Mouse (Mus musculus) embryonic fibroblast, embryonic 13.5 days (primary cell): Measurements from ENCODE around the gene Tmem60. TPM values are rescaled to one million over a fixed set of nuclear protein-coding genes. Genes with fewer than 3 reads are reported as not detected.
A peak's percentile ranks its signal among the peaks of the same experiment; 100 is the strongest.

Source experiments
- H3K27ac ChIP-seq: 2 replicates; pipeline ENCODE4 v1.5.1; 2012; ENCODE audit warnings: low read length, control low read depth, inconsistent platforms; ENCODE audit not compliant: insufficient read depth
- H3K4me1 ChIP-seq: 2 replicates; pipeline ENCODE4 v1.6.1; 2011; ENCODE audit warnings: low read length; ENCODE audit not compliant: control insufficient read depth, insufficient read depth
- H3K4me3 ChIP-seq: 2 replicates; pipeline ENCODE4 v1.5.1; 2011; ENCODE audit warnings: mild to moderate bottlenecking, control low read depth, low read length; ENCODE audit not compliant: insufficient read depth
- CTCF ChIP-seq: IDR thresholded peaks from 2 replicates; pipeline ENCODE4 v1.5.1; 2011; ENCODE audit warnings: mild to moderate bottlenecking, control low read depth, low read length, moderate library complexity, borderline replicate concordance; ENCODE audit not compliant: insufficient read depth
- POLR2A ChIP-seq: IDR thresholded peaks from 2 replicates; pipeline ENCODE4 v1.6.1; 2011; ENCODE audit warnings: low read depth, mild to moderate bottlenecking, control low read depth, low read length, moderate library complexity
- polyA plus RNA-seq: library from polyadenylated mRNA; stranded (reverse); fragments of >200 nt; gene quantifications from 2 replicates; pipeline ENCODE4 v1.2.4, GENCODE M21; 2011; ENCODE audit warnings: low read depth; ENCODE audit not compliant: missing spikeins, insufficient read length

Tmem60 gene
- polyA plus RNA-seq, 1 experiment: 27.1 TPM

- no peak for TF ChIP-seq POLR2A
- no peak for TF ChIP-seq CTCF
- Histone ChIP-seq H3K4me3 (no peak overlapping the region), H3K4me1 (no peaks in the 10 kb centered on the region; the same call in 1 of the 2 replicates), H3K27ac (no peak overlapping the region)
These were observed 23.4 kb downstream of the Tmem60 start for GRCm38 (mm10) chr5:20905437-20905836.

DNA sequence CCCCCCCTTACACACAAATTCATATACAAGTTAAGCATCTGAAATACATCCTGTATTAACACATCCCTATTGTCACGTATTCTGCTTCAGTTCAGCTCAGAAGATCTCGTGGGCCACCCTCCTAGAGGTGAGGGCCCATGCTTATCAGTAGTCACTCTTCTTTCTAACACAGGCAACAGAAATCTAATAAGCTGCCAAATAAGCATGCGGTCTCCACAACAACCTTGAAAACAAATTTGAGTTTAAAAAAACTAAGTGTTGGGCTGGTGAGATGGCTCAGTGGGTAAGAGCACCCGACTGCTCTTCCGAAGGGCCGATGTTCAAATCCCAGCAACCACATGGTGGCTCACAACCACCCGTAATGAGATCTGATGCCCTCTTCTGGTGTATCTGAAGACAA, 24.2 kb downstream of the Tmem60 start:
- Histone ChIP-seq H3K27ac (no peak overlapping the region), H3K4me3 (no peak overlapping the region), H3K4me1 (no peaks in the 10 kb centered on the region; the same call in 1 of the 2 replicates)
- TF ChIP-seq CTCF (no peak), POLR2A (no peak)

GRCm38 (mm10) chr5:20911741-20912140, 29.8 kb downstream of the Tmem60 start:
- Histone ChIP-seq H3K27ac (no peak overlapping the region), H3K4me3 (no peak overlapping the region), H3K4me1 (no peaks in the 10 kb centered on the region)
- TF ChIP-seq POLR2A (no peak), CTCF (no peak)

DNA sequence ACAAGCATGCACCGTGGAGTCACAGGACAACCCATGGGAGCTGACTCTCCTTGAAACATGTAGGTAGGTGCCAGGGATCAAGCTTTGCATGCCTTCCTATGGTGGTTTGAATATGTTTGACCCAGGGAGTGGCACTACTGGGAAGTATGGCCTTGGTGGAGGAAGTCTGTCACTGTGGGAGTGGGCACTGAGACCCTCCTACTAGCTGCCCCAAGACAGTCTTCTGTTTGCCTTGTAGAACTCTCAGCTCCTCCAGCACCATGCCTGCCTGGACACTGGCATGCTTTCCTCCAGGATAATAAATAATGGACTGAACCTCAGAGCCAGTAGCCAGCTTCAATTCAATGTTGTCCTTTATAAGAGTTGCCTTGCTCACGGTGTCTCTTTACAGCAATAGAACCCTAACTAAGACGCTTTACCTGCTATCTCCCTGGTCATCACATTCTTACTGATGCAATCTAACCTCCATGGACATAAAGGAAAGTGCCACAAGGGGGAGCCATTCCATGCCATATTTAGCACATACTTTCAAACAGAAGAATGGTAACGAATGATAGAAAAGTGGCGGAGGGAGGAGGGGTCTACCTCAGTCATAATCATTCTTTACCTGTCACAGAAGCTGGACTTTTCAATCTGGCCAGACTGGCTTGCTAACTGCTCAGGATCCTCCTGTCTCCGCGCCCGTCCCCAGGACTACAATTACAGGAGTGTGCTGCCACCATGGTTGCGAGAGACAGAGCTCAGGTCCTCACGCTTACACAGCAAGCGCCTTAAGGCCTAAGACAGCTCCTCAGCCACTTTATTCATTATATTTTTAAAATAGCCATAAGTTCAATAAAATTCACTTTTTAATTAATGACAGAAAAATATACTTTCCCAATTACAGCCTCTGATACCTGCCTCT, 31.6 kb downstream of the Tmem60 start:
- Histone ChIP-seq H3K4me3 (no peak overlapping the region), H3K4me1 (no peaks in the 10 kb centered on the region)
- TF ChIP-seq CTCF (no peak), POLR2A (no peak)

GRCm38 (mm10) chr5:20918967-20919366, 37.0 kb downstream of the Tmem60 start:
- no peak for TF ChIP-seq POLR2A
- TF ChIP-seq CTCF: no peak
- Histone ChIP-seq H3K4me1 (no peaks in the 10 kb centered on the region), H3K27ac (no peak overlapping the region), H3K4me3 (no peak overlapping the region)

More for the DNA sequence above, 31.6 kb downstream of the Tmem60 start:
- H3K27ac ChIP-seq: no peak overlapping the region

DNA sequence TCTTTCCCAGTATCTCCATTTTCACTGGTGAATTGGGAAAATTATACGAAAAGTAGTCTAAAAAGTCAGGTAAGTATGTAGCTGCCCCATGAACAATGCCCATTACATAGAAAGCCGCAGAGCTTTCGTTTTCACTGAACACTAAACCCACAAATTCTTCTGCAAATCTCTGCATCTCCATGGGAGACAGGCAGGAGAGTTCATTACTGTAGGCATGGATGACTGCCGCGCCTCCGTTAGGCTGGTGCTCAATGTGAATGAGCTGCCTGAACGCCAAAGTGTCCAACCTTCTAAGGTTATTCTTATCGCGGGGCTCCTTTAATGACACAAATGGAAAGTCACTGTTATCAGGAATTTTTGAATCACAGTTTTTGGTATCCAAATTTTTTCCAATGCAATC, 37.6 kb downstream of the Tmem60 start:
- H3K4me3 ChIP-seq: no peak overlapping the region
- no peak overlapping the region for H3K27ac ChIP-seq
- no peak for TF ChIP-seq POLR2A
- TF ChIP-seq CTCF: no peak
- no peaks in the 10 kb centered on the region for H3K4me1 ChIP-seq

GRCm38 (mm10) chr5:20924608-20925007, 42.6 kb downstream of the Tmem60 start:
- H3K27ac ChIP-seq: no peak overlapping the region
- no peak for TF ChIP-seq CTCF
- TF ChIP-seq POLR2A: no peak
- no peaks in the 10 kb centered on the region; the same call in 1 of the 2 replicates for H3K4me1 ChIP-seq
- H3K4me3 ChIP-seq: no peak overlapping the region

GRCm38 (mm10) chr5:20925451-20925850, 43.5 kb downstream of the Tmem60 start:
- Histone ChIP-seq H3K4me3 (no peak overlapping the region), H3K4me1 (no peaks in the 10 kb centered on the region; the same call in 1 of the 2 replicates)
- no peak for TF ChIP-seq POLR2A
- no peak for TF ChIP-seq CTCF

GRCm38 (mm10) chr5:20929669-20930151, 47.7 kb downstream of the Tmem60 start:
- peak overlapping the region; percentile 88 for H3K27ac ChIP-seq
- no peak for TF ChIP-seq CTCF
- no peak for TF ChIP-seq POLR2A
- H3K4me1 ChIP-seq: peaks cover 5% of the 10 kb centered on the region; the same call in 1 of the 2 replicates
- H3K4me3 ChIP-seq: no peak overlapping the region

More at GRCm38 (mm10) chr5:20925451-20925850, 43.5 kb downstream of the Tmem60 start:
- peak overlapping the region; percentile 54; the same call in 1 of the 2 replicates for H3K27ac ChIP-seq

DNA sequence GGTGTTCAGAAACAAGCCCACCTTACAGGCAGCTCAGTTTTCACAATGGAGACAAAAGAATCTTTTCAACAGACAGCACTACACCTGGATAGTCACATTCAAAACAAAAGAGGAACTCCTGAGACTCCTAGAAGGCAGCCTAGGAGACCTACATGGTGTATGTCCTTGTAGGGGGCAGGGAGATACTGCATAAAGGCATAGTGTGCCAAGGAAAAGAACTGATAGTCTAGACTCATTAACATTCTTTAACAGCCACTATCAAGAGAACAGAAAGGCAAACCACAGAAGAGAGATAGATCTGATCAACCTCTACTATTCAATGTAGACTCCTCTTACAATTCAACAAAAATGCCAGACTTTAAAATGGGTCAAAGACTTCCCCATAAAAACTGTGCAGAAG, 48.4 kb downstream of the Tmem60 start:
- TF ChIP-seq CTCF (no peak), POLR2A (no peak)
- Histone ChIP-seq H3K27ac (peak overlapping the region; percentile 87), H3K4me1 (peaks cover 5% of the 10 kb centered on the region; the same call in 1 of the 2 replicates)

DNA sequence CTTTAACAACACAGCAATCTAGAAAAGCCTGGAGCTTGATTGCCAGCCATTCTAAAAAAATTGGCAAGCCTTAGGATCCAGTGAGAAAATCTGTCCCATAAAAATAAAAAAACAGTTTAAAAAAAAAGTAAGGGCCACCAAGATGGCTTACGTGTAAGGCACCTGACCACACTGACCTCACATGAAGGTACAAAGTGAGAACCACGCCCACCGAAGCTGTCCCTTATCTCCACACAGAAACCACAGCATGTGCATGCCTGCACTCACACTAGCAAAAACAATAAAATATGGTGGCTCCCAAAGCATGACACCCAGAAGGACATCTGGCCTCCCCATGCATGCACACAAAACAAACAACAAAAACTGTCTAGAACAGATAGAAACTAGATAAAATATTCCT, 49.3 kb downstream of the Tmem60 start:
- Histone ChIP-seq H3K27ac (no peak overlapping the region), H3K4me3 (no peak overlapping the region), H3K4me1 (peaks cover 5% of the 10 kb centered on the region; the same call in 1 of the 2 replicates)
- TF ChIP-seq CTCF (no peak), POLR2A (no peak)

More for the DNA sequence above, 48.4 kb downstream of the Tmem60 start:
- no peak overlapping the region for H3K4me3 ChIP-seq
